Mouse (Mus musculus) B cell, adult 2 months (primary cell): Measurements from ENCODE around the gene Klhl2.

ENCODE experiments used
- DNase-seq, 2 experiments: peaks; one replicate each; pipeline ENCODE4 v3.0.0; 2022

The Klhl2 gene

DNA sequence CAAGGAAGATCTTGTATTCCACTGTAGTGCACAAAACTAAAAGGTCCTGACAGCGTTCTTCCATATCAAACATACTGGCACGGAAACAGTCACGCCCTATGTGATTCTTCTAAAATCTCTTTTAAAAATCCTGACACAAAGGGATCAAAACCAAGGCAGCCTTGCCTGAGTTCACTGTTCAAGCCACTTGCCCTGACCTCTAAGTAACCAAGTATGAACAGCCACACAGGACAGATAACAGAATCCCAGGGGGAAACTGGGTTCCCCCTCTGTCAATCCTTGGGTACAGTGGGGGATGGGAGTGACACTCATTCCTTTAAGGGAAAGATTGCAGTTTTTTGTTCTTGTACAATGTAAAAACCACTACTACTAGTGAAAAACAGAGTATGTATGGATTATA lies 19.9 kb downstream of the Klhl2 start:
- DNase-seq: no peak

DNA sequence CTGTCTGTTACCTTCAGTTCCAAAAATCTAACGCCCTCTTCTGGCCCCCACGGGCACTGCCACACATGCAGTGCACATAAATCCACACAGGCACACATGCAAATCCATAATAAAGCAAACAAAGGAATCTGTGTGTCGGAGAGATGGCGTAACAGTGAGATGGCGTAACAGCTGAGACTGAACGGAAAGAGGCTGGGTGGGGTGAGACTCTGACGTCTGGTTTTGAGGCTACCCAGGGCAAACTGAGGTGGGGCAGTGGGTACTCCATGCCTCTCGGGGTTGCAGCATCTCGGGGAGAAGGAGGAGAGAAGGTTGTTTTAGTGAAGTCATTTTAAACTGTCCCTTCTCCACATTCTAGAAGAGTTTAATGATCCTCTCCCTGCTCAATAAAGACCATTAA lies 20.4 kb downstream of the Klhl2 start:
- DNase-seq: peak in 1 of 2 experiments; percentile 8

DNA sequence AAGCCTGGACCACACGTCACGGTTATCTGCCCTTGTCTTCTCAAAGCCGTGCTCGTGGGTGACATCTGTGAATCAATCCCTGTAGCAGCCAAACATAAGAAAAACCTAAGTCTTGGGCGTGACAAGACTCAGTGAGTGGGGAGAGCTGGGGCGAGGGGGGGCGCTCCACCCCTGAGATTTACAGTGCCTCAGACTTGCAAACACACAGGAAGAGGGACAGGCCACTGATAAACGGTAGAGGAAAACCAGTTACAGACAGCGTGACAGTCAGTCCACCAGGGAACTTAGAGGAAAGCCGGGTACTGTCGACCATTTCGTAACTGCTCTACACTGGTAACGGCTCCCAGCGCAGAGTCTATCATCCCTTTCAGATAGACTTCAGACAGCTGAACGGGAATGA lies 21.4 kb downstream of the Klhl2 start:
- no peak for DNase-seq

DNA sequence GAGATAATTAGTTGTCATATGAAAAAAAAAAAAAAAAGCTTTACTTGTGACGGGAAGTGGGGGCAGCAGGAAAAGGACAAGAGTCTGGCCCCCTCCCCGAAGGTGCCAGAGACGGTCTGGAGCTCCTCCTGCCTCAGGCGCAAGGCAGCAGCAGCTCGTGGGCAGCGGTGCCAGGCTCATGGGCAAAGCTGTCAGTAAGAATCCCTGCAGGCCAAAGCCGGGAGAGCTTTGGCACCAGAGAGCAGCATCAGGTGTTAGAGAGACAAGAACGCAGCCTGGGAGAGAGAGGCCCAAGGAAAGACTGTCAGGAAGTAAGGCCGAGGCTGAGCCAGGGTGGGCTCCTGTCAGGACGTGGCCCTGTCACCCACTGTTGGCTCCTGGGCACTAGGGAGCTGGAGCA lies 22.5 kb downstream of the Klhl2 start:
- DNase-seq: no peak

DNA sequence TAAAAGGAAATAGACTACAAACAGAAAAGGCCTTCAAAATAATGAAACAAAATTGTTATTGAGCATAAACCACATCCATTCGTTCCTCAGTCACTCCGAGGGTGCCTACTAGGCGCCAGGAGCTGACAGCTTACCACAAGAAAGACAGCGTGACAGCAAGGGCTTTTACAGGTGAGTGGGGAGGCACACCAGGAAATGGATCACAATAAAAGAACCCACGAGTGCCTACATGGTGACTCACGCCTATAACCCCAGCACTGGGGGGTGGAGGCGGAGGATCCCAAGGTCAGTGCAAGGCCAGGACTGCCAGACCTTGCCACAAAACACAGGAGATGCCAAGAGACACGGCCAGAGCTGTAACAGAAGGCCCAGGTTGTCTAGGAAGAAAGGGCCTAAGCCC lies 23.4 kb downstream of the Klhl2 start:
- DNase-seq: no peak

DNA sequence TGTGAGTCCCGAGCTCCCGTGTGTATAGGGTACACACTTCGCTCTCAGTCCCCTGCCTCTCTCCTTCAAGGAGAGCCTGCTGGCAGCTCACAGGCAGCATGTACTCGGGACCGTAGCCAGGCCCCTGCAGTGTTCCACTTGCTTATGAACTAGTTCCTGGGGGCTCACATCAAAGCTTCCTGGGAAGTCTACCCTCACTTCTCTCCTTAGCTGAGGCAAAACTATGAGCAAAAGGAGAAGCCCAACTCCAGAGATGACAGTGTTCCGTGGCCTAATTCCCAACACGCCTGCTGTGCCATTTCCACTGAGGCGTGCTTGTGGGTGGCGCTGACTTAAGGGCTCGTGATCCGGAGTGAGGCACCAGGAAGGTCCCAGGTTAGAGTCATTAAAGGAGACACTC lies 25.9 kb downstream of the Klhl2 start:
- no peak for DNase-seq

DNA sequence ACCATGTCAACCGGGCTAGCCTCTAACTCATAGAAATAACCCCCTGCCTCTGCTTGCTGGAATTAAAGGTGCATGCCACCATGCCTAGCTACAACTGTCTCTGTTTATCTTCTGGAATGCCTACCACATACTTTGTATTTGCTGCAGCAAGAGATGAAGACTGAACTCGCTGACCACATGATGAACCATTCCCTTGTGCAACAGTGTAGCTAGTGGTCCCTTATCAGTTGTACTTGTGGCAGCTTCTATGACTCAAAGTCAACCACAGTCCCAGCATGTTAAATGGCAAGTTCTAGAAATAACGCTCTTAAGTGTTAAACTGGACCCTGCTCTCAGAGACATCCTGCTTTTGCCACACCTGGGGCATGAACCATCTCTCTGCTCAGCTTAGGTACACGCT lies 28.9 kb downstream of the Klhl2 start:
- DNase-seq: no peak

DNA sequence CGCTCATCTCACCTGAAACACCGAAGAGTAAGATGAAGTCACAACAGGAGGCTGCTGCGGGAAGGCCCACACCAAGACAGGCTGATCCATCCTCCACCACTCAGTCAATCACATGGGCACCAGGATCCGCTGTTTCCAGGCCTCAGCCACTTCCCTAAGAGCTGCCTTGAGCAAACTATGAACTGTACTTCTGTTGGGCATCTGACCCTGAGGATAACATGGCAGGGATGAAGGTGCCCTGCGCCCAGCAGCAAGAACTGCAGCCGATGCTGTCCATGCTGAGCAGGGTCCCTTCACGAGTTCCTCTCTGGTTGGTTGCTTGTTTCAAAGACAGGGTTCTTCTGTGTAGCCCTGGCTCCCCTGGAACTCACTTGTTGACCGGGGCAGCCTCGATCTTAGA lies 38.0 kb downstream of the Klhl2 start:
- DNase-seq: no peak

DNA sequence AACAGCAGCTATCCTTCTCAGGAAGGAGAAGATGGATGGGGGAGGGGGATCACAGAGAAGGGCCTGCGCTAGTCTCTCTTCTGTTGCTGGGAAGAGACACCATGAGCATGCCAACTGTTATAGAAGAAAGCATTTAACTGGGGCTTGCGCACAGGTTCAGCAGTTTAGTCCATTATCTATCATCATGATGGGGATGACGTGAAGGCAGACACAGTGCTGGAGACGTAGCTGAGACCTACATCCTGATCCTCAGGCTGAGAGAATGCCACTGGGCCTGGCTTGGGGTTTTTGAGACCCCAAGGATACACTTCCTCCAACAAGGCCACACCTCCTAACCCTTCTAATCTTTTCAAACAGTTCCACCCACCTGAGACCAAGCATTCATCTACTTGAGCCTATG lies 38.7 kb downstream of the Klhl2 start:
- DNase-seq: no peak

DNA sequence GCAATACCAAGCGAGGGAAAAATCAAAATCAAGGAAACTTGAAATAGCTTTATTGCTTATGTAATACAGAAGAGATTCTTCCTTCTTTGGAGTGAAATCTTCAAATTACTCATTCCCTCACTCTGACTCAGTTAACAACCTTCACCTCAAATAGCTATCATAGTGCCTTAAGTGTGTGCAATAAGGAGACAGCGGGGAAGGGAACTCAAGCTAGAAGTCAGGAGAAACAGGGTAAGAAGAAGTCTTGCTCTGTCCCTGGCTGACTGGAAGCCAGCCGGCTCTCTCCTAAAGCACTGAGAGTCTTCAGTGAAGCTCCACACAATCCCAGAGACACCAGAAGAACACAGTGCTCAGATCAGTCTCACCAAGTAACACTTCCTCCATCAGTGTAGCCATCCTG lies 43.3 kb downstream of the Klhl2 start:
- no peak for DNase-seq

DNA sequence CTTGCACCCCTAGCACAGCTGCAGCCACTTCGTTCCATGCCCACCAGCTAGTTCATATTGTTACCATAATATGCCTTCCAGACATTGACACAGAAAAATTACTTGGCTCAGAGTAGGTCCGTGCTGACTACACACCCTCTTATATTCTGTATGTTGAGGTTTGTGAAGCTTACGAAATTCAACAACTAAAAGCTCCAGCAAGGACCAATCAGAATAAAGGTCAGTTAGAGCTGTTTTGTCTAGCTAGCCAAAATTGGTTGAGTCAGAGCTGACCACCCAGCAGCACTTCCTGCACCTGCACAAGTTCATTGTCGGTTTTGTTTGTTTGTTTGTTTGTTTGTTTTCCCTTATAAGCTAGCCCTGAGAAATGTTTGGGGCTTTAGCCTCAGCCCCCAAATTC lies 44.8 kb downstream of the Klhl2 start:
- DNase-seq: no peak

DNA sequence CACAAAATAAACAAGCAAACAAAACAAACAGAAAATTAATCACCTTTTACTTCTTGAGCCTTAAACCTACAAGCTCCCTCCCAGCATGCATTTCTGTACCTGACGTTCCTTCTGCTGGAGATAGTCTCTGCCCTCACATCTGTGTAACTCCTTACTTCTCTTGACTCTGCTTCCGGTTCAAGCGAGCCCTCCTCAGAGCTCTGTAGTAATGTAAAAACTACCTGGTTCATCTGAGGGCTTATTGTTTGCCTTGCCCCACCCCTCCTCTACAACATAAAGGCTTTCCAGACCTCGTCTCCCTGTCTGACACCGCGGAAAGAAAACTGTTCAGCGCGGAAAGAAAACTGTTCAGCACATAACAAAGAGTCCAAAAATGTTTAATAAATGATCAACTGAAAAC lies 50.5 kb downstream of the Klhl2 start:
- DNase-seq: no peak

DNA sequence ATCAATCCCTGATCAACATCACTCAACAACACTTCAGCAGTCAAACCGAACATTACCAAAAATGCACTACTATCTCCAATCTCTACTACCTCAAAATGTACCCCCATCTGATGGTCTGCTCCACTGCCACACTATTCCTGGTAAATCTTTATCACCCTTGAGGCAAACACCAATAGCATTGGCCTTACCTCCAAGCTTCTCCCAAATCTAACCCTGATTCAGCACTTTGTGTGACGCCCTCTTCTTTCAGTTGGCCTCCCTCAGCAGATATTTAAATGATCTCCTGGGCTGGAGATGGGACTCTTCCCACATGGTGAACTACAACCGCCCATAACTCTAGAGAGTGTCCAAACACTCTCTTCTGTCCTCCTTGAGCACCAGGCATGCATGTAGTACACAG lies 51.3 kb downstream of the Klhl2 start:
- DNase-seq: no peak

DNA sequence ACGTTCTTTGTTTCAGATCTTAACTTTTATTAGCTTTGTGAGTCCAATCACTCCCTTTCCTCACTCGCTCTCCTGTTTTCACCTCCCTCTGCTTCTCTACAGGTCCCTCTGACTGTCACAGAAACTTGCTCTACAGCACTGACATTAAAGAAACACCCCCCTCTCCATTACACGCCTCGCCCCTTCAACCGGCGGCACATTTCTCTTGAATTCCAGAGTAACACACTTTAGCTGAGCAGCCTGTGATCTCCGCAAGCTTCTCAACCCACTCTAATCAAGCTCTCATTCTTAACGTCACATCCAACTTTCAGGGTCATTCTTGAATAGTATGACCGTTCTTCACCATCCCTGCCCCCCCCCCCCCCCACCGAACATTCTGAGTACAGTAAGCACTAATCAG lies 52.1 kb downstream of the Klhl2 start:
- DNase-seq: no peak

DNA sequence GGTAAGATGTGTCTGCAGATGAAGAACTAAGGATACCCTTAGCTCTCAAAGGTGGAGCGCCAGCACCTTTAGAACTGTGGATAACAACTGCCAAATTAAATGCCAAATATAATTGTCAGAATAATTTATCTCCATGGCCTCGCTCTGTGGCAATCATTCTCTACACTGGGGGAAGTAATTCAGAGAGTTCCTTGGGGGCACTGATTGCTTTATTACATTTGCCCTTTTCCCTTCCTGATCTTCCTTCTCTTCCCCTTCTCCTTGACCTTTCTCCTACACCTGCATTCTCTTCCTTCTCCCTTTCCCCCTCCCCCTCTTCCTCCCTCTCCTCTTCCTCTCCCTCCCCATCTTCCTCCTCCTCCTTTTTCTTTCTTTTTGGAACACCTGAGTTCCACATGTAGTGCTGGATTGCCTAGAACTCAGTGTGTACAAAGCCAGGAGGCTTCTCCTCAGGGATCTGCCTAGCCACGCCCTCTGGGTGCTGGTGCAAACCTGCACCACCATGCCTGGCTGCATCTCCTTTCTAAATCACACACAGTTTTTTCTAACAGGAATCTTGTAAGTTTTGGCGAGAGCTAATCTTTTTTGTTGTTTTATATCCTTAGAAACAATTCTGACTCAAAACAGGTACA lies 58.5 kb downstream of the Klhl2 start:
- no peak for DNase-seq

DNA sequence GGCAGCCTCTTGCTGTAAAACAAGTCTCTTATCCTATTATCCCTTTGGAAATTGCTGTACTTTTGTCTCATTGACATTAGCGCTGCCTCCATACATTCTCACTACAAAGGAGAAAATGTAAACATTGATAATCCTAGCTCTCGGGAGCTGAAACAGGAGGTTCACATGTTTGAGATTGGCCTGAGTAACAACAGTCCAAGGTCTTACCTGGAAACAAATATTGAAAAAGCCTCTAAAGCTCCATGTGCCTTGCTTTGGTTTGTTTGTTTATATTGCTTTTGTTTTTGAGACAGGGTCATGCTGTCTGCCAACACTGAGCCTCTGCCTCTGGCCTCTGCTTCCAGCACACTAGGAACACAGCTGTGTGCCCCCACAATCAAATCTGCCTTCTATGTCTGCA lies 59.4 kb downstream of the Klhl2 start:
- no peak for DNase-seq

DNA sequence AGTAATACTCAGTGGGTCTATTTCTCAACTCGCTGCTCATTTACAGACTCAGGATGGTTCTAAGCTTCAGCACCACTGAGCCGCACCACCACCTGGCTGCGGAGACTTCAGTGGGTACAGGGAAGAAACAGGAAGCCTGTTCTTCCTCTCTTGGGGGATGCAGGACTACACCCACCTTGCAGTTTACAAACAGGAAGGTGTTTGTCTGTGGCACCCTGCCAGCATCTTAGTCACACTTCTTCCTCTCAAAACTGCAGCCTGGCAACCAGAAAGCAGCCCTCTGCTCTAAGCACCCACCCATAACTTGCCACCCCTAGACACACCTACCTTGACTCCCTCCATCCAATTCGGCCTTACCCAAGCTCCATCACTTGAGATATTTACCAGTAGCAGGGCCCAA lies 61.1 kb downstream of the Klhl2 start:
- DNase-seq: peak; percentile 76 to 79

DNA sequence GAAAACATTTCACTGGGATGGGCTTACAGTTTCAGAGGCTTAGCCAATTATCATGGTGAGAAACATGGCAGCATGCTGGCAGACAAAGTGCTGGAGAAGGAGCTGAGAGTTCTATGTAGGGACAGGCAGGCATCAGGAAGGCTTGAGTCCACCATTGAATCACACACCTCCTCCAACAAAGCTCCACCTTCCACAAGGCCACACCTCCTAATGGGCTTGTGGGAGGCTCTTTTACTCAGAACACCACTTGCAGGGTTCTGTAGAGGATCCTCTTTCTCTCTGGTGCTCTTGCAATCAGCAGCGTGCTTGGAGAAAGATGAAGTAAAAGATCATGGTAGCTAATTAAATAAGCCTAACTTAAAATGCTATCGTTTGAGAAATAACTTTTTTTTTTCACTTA lies 63.0 kb downstream of the Klhl2 start:
- no peak for DNase-seq

DNA sequence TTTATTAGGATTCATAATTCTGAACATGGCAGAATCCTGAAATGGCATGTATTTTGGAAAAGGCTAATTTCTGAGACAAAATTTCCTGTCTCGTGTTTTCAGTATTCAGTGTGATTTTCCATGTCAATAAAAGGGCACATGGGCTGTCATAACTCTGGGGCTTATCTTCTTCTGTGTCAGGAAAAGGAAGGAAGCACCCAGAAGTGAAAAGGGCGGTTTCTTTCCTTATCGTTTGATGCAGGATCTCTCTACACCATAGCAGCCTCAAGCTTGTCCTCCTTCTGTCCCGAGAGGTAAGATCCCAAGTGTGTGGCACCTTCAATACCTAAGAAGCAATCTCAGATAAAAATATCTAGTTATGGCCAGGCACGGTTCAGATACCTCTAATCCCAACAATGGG lies 65.6 kb downstream of the Klhl2 start:
- DNase-seq: no peak

DNA sequence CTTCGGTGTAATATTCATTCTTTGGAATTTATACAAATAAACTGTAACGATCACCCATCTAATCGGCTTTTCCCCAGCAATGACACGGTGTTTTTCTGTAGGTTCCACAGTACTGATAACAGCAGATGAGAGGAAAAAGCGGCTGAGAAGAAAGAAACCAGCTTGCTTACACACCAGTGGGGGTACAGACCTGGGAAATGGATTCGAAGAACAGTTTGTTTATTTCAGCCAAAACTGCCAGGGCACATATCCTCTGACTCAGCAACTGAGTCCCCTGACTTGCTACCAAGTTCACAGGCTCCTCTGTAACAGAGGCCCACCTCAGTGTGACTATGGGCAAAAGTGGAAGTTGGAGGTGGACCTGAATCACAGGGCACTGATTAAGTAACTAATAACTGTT lies 67.9 kb downstream of the Klhl2 start:
- DNase-seq: no peak

DNA sequence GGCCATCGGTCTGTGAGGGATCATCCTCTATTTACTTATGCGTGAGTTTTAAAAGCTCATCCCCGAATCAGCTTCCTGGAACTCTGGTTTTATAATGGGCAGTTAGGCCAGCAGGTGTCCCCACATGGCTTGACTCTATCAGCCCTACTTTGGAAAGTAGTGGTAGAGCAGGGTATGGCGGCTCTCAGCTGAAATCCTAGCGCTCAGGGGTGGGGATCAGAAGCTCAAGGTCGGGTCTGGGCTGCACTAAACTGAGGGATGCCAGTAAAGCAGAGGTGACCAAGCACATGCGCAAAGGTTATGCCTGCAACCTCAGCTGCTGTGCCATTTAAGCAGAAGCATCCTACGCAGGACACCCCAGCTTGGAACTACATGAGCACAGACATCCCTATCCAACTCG lies 71.9 kb downstream of the Klhl2 start:
- no peak for DNase-seq

DNA sequence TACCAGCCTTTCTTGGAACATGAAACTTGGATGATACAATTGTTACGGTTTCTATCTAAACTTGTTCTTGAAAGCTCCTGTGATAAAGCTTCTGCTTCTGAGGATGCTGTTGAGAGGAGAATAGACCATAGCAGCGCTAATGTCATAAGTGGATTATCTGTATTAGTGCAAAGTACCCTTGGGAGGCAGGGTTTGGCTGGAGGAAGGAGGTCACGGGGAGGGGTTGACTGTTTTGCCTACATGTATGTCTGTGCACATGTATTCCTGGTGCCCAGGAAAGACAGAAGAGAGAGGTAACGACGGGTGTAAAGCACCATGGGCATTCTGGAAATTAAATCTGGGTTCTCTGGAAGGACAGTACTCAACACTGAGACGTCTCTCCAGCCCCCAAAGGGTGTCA lies 75.7 kb downstream of the Klhl2 start:
- DNase-seq: no peak

DNA sequence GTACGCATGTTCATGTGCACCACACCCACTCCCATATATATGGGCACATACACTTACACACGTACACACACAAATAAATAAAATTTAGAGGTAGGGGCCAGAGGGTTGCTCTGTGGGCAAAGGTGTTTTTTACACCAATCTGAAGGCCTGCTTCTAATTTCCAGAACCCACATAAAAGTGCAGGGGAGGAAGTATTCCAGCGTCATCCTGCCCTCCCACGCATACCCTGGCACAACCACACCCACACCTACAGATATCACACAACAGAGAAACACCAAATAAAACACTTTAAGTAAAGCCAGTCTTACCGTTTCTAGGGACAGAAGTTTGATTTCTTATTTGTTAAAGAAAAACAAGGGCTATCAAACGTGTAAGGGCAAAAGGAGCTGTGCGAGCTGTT lies 79.0 kb downstream of the Klhl2 start:
- no peak for DNase-seq

DNA sequence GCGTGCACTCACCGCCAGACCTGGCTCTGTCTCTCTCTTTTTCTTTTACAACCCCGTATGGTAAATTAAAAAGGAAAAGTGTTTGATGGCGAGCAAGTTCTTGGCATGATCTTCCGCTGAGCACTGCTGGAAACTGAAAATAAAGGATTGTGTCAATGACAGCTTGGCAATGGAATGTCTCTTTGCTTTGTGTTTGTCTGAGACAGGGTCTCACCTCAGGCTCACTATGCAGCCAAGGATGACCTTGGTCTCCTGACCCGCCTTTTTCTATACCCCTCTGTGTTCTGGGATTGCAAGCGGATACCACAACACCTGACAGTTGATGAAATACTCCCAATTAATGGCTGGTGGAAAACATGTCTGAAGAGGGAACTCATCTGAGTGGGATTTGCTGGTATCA lies 80.2 kb downstream of the Klhl2 start:
- no peak for DNase-seq

DNA sequence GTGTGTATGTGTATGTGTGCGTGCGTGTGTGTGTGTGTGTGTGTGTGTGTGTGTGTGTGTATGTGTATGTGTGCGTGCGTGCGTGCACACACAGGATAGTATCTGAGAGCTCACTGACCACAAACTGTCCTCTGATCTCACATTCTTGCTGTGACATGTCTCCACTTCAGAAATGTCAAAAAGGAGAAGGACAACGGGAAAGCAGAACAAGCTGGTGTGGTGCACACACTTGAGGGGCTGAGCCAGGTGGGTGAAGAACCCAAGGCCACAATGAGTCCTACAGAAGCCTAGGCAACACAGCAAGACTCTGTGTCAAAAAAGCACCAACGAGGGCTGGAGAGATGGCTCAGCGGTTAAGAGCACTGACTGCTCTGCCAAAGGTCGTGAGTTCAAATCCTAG lies 81.2 kb downstream of the Klhl2 start:
- no peak for DNase-seq

DNA sequence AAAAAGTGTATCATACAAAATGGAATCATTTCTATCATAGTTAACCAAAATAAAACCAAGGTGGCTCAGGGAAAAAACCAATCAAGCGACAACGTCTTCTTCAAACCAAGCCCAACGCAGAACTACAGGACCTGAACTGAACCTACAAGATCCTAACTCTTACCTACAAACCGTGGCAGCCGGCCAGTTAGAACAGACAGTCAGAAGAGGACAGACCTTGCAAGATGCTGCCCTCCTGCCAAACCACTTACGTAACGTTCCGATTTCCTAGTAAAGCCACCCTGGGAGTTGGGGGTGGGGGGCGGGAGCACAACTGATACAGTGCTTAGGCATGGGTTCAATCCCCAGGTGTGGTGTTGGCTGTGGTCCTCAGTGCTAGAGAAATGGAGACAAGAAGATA lies 82.8 kb downstream of the Klhl2 start:
- no peak for DNase-seq
